Mouse (Mus musculus): Measurements from ENCODE around the gene Myf5. TPM values are rescaled to one million over a fixed set of nuclear protein-coding genes. Genes with fewer than 3 reads are reported as not detected.

The Myf5 gene
- polyA plus RNA-seq, 1 experiment from 2014 or later, result 5.3 TPM

Small RNAs within 50 kb of the gene (microRNA-seq; reads per million reads assigned to microRNA genes)
- gene Gm44403, result not detected

Other genes starting within 250 kb of the Myf5 start
- gene Lin7a, start 214.4 kb downstream of the Myf5 start, polyA plus RNA-seq (2015; fragmentation: Nextera tagmentation; extraction: Ambion mirVana), result 4.5 and 5.8 TPM in 2 replicates
- gene Myf6, start 8.6 kb upstream of the Myf5 start, polyA plus RNA-seq (2015; fragmentation: Nextera tagmentation; extraction: Ambion mirVana), result 0.27 TPM in 1 of 2 replicates, not detected in the other
- 0.13 and 0.19 TPM in 2 replicates for gene Ptprq, start 233.9 kb upstream of the Myf5 start, polyA plus RNA-seq (2015; fragmentation: Nextera tagmentation; extraction: Ambion mirVana)